Mouse (Mus musculus) kidney, adult 11 months (tissue): Measurements from ENCODE around the gene Csk.

Source experiments
- DNase-seq: peaks from one replicate; pipeline ENCODE4 v3.0.0; 2022

Csk gene

DNA sequence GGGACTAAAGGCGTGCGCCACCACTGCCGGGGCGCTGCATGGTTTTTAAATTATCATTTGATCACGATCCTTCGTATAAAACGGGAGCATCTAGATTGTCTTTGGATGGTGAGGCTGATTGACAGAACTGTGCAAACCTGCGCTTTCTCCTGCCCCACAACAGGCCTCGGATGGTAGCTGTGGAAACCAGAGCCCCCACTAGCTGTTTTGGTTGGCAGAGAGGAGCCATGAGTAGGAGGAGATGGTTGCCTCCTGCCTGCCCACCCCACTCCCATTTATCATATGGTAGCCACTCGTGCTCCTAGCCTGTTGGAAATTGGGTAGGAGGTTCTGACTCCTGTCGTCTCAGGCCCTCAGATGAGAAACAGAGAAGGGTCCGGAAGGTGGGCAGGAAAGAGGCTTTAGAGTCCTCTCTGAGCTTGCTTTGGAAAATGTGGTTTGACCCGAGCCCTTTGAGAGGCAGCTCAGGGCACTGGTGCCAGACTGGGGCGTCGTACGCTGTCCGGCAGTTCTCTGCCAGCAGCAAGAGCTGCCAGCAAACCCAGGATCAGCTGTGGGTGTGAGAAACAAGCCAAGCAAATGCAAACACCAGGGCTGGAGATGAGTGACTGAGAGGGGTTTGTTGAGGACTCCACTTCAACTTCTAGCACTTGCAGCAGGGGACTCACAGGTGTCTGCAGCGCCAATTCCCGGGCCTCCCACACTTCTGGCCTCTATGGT, 3.4 kb upstream of the Csk start:
- DNase-seq = no peak

- DNase-seq = peak; percentile 91
Measured at GRCm38 (mm10) chr9:57655749-57656148, 2.3 kb upstream of the Csk start.

DNA sequence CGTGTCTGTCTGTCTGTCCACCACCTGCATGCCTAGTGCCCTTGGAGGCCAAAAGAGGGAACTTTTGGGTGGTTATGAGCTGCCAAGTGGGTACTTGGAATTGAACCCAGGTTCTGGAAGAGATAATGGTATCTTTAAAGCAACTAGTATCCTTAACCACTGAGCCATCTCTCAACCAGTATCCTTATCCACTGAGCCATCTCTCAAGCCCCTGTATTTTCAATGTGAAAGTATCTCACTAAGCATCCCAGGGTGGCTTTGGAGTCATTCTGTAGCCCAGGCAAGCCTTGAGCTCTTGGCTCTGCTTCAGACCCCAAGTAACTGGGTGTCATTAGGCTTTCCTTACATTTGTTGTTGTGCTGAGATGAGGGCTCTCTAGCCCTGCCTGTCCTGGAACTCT, 1.5 kb upstream of the Csk start:
- DNase-seq = no peak

- DNase-seq = no peak
Measured at GRCm38 (mm10) chr9:57652855-57653254, 576 bp downstream of the Csk start.

DNA sequence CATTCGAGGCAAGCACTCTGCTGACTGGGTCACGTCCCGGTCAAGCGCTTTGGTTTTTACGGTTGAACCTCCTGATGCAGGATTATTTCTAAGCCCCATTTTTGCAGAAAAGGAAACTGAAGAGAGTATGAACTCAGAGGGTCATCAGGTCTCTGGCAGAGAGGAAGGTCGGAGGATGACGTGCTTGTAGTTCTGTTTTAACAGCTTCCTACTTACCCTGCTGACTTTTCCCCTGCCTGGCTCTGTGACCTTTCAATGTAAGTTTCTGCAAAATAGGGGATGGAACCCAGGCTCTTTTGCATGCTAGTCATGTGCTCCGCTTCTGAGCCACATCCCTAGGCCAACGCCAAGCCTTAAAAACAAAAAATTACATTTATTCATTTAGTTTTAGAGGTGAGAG, 1.1 kb downstream of the Csk start:
- no peak for DNase-seq

- no peak for DNase-seq
Measured at GRCm38 (mm10) chr9:57650786-57651311, 2.6 kb downstream of the Csk start.

GRCm38 (mm10) chr9:57650130-57650785, 3.2 kb downstream of the Csk start:
- no peak for DNase-seq

DNA sequence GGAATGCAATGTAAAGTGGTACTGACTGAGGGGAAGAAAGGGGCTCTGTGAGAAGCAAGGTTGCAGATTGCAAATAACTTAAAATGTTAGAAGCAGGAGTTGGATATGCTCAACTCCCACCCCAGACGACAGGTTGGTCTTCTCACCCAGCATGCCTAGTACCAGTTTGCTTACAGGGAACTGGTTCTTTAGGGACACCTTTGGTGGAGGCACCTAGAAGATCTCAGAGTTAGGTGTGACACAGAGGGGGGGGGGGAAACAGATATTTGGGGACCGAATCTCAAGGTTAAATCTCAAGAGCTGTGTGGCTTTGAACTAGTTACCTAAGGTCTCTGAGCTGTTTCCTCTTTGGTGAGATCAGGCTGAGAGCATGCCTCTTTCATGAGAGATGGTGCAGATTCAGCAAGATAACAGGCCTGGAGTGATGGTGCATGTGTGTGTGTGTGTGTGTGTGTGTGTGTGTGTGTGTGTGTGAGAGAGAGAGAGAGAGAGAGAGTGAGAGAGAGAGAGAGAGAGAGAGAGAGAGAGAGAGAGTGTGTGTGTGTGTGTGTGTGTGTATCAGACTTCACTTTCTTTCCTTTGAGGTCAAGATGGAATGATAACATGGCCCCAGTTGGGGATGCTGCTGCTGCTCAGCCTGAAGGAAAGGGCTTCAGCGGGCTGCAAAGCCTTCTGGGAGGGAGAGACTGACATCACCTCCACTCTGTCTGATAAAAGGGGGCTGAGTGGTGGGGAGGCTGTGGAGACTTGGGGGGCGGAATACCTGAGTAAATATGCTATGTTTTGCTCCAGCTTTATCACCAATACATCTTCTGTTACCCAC, 5.9 kb downstream of the Csk start:
- no peak for DNase-seq

DNA sequence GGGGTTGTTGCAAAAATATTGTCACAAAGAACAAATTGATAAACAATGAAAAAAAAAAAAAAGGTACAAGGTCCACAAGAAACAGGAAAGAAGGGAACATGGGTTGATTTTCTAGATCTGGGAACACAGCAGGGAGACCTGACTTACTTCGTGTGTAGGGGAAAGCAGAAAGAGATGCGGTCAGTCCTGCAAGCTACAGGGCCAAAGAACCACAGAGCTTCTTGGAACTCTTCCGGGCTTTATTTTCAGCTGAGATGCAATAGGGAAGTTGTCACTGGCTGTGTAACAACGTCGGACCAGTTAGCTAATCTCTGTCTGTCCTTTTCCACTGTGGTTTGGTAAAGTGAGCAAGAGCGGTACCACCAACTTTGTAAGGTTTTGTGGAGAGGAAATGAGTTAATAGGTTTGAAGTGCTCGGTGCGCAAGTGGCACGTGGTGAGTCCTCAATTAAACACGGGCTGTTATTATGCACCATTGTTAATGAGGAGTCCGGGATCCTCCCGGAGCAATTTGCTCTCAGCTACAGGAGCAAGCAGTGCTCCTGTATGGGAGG, 6.8 kb downstream of the Csk start:
- DNase-seq = no peak

GRCm38 (mm10) chr9:57644944-57645893, 8.2 kb downstream of the Csk start:
- DNase-seq = peak; percentile 91

DNA sequence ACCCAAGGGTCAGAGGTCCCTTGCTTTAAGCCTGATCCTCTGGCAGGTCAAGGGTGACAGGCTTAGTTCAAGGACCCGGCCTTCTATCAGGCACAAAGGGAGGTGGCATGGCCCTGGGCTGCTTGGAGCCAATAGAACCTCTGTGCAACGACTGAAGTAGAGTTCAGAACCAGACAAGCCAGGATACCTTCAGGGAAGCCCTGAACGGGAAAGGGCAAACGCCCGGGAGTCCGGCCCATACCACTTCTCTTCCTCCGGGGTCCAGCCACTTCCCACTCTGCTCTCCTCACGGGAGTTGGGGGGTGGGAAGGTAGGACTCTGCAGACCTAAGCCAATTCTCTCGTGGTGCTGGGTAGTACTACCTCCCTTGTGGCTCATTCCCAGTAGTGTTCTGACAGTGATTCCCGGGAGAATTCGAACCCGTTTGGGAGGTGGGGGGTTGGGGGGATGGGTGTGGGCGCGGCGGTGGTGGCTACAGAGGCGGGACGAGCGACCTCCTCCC, 8.9 kb downstream of the Csk start:
- DNase-seq = no peak

DNA sequence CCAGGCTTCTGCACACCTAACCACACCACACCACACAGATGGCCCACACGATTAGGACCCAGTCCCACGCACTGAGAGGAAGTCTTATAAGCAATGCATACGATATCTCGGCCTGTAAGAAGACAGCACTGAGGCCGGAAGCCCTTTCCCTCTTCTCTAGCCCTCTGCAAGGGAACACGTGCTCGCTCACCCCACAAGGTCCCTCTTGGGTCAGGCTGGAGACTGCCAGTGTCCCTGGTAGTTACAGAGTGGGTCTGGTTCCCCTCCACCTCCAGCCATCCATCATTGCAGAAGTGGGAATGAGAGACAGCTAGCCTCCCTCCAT, 9.6 kb downstream of the Csk start:
- DNase-seq = no peak

- peak; percentile 55 for DNase-seq
Measured at GRCm38 (mm10) chr9:57643169-57643855, 10.1 kb downstream of the Csk start.

DNA sequence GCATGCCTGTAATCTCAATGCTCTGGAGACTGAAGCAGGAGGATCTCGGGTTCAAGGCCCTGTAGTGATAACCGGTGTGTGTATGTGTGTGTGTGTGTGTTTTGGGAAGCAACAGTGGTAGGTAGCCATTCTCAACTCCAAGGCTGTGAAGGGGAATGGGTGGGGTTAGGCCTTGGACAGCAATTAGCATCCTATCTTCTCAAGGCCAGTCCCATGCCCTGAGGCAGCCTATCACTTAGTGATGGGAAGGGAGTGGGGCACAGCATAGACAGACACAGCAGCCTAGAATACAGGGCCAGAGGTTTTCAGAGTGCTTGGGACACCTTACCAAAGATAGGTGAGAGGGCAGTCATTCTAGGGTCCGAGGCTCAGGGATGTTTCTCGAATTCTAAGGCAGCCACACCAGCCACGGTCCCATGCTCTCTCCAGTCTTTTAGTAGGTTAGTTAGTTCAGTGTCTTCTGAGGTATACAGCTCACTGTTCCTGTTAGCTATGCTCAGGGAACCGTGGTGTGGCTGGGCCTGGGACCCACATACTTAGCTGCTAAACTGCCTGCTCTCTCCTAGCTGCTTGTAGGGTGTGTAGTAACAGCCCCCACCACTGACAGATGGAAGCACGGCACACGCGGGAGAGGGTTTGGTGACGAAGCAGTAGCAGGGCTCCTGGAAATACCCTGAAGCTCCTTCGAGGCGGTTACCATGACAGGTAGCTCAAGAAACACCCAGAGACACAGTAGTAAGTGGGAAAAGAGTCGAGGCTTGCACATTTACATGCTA, 11.5 kb downstream of the Csk start:
- DNase-seq = no peak

DNA sequence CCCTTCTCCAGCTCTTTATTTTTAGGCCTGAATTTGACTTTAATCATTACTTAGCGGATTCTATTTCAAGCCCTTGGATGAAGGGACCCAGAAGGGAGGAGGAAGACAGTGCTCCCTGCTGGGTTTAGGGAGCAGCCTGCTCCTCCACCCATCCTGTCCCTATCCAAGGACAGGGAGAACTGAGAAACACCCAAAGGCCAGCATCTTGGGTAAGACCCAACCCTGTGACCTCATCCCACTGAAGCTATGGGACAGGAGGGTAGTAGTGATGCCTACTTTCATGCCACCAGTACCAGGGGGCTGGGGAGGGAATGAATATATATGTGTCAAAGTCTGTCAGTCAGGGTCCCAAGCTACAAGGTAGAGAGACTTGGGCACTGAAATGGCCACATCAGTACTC, 12.4 kb downstream of the Csk start:
- DNase-seq = no peak

DNA sequence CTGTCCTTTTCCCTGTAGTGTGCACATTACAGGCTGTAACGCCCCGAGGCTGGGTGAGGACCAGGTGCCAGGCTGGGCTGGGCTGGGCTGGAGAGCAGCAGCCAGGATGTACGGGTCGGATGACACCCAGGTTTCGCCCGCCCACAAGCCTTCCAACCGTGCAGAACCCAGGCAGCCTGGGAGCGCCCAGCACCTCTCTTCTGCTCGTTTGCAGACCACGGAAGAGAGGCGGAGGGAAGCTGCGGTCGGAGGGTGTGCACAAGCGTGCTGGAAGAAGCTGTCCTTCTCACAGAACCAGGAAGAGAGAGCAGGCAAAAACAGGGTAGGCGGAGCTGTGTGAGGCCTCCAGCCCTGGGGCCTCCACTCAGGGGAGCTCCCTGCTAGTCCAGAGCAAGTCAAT, 13.0 kb downstream of the Csk start:
- DNase-seq = peak; percentile 47

GRCm38 (mm10) chr9:57639661-57640328, 13.6 kb downstream of the Csk start:
- DNase-seq = no peak

DNA sequence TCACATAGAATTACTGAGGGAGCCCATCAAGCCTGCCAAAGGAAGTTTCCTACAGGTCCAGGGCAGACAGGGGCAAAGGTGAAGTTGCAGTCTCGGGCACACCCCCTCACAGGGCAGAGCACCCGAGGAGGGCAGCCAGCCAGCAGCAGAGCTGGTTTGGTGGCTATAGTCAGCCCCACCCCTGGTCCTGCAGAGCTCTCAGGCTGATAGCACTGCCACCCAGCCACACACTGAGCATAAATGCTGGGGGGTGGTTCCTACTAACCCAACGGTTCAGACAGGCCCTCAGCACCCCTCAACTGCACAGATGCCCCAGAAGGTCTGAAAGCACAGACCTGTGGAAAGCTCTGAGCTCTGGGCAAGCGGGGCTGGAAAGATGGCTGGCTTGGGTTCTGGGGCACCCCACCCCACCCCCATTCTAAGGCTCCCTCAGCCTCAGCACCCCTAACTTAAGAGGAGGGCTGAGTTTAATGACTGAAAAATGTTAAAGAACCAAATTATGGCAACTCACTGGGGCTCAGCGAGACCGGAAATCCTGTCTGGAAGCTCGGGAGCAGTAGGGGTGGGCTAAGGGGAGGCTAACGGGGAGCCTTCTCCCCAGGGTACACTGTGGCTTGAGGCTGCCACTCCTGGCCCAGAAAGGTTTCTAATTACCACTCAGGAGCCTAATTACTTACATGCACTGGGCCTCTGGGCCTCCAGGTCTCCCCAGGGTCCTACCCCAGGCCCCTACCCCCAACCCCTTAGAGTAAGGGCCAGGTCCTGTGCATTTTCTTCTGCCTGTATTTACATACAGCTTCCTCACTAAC, 14.6 kb downstream of the Csk start:
- peak; percentile 90 for DNase-seq

- peak; percentile 75 for DNase-seq
Measured at GRCm38 (mm10) chr9:57637741-57638322, 15.6 kb downstream of the Csk start.
